Mouse (Mus musculus) embryonic fibroblast, embryonic 13.5 days (primary cell): ENCODE measurements around the gene B3gnt3. TPM values are rescaled to one million over a fixed set of nuclear protein-coding genes. Genes with fewer than 3 reads are reported as not detected.
"Not testable (repeated sequence)": the region's sequence is repeated elsewhere in the genome, so short reads cannot be mapped to it uniquely, and the experiment has no call there.

Source experiments
- H3K27ac ChIP-seq: 2 replicates; pipeline ENCODE4 v1.5.1; 2012; ENCODE audit warnings: low read length, control low read depth, inconsistent platforms; ENCODE audit not compliant: insufficient read depth
- H3K4me1 ChIP-seq: 2 replicates; pipeline ENCODE4 v1.6.1; 2011; ENCODE audit warnings: low read length; ENCODE audit not compliant: control insufficient read depth, insufficient read depth
- H3K4me3 ChIP-seq: 2 replicates; pipeline ENCODE4 v1.5.1; 2011; ENCODE audit warnings: mild to moderate bottlenecking, control low read depth, low read length; ENCODE audit not compliant: insufficient read depth
- CTCF ChIP-seq: IDR thresholded peaks from 2 replicates; pipeline ENCODE4 v1.5.1; 2011; ENCODE audit warnings: mild to moderate bottlenecking, control low read depth, low read length, moderate library complexity, borderline replicate concordance; ENCODE audit not compliant: insufficient read depth
- POLR2A ChIP-seq: IDR thresholded peaks from 2 replicates; pipeline ENCODE4 v1.6.1; 2011; ENCODE audit warnings: low read depth, mild to moderate bottlenecking, control low read depth, low read length, moderate library complexity
- polyA plus RNA-seq: library from polyadenylated mRNA; stranded (reverse); fragments of >200 nt; gene quantifications from 2 replicates; pipeline ENCODE4 v1.2.4, GENCODE M21; 2011; ENCODE audit warnings: low read depth; ENCODE audit not compliant: missing spikeins, insufficient read length

Gene B3gnt3
- polyA plus RNA-seq, 1 experiment = 0.67 TPM

DNA sequence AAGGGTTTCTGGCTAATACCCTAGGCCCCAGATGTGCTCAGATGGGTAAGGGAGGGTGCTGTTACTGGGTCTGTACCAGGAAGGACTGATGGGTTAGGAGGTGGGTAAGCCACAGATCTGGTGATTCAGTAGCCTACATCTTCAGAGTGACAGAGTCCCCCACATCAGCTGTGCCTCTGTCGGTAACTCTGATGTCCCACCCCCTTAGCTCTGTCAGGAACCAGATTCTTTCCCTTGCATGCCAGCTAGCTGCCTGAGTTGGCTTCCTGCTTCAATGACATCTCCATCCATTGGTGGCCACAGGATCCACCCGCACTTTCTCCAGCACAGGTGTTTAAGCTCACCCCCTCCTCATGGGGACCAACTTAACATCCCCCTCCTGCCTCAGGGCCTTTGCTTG, 10.0 kb upstream of the B3gnt3 start:
- no peak overlapping the region for H3K27ac ChIP-seq
- no peak overlapping the region for H3K4me3 ChIP-seq
- TF ChIP-seq CTCF = no peak
- no peak for TF ChIP-seq POLR2A
- no peaks in the 10 kb centered on the region for H3K4me1 ChIP-seq

DNA sequence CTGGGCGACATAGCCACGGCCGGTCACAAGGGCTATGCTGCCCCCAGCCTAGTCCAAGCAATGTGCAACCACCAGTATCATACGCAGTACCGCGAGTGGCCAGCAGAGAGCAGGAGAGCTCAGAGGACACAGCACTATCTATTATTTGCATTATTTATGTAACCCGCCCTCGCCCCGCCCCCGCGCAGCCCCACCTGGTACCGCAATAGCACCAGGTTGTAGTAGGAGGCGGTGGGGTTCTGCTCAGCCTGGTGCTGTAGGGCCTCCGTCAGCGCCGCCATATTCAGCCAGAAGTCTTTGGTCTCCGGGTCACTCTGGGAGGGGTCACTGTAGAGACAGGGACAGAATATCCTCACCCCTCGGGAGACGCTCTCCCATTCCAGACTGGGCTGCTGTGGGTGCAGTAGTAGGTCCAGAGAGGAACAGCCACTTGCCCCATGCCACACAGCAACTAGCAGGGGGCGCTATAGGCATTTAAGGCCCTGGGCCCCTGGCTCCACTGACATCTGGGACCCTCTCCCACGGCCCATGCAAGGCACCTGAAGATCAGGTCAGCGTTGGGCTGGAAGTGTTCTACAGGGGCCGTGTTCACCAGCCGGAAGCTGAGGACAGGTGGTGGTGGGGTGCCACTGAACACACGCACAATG, 8.3 kb upstream of the B3gnt3 start:
- TF ChIP-seq CTCF (peak; percentile 92; the same call in 1 of the 2 replicates), POLR2A (no peak)
- Histone ChIP-seq H3K4me3 (no peak overlapping the region), H3K27ac (no peak overlapping the region), H3K4me1 (no peaks in the 10 kb centered on the region)

DNA sequence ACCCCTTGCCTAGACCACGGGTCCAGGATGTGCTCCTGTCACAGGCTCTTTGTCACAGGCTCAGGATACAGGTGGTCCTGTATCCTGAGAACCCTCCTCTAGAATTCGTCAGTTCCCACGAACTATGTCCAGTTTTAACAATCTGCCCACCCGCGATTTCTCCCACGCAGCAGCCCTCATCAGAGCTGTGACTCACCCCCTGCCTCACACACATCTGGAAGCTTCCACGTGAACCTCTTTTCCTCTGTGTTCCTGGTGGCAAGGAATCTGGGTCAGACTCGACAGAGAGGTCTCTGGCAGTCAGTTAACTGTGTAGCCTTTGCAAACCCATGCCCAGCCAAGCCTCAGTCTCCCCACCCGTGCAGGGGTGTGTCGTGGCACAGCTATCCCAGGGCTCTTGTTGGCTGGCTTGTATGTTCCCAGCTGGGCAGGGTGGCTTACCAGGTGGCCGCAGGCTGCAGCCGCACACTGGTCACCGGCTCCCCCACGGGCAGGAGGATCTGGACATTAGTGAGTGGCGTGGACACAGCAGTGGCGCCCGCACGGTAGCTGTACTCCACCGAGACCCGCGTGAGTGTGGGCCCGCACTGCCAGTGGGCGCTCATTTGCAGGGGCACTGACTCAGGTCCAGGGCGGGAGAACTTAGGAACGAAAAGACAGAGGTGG, 7.7 kb upstream of the B3gnt3 start:
- Histone ChIP-seq H3K4me1 (no peaks in the 10 kb centered on the region), H3K27ac (no peak overlapping the region), H3K4me3 (no peak overlapping the region)
- TF ChIP-seq CTCF (no peak), POLR2A (no peak)

DNA sequence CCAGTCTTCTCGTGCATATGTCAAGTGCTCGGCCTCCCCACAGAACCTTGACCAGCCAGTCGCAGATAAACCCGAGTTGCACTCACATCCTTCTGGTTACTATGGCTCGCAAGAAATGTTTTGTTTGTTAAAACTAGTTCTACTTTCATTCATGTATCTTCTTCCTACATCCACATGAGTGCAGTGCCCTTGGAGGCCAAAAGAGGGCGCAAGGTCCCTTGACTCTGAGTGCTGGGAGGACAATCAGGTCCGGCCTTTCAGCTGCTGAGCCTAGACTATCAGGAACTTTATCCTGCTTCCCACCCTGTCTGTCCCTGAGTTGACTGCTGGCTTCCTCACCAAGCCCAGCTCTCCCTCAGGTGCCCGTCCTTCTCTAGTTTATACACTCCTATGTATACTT, 6.3 kb upstream of the B3gnt3 start:
- H3K27ac ChIP-seq = no peak overlapping the region
- peak; percentile 57; the same call in 1 of the 2 replicates for TF ChIP-seq CTCF
- no peak for TF ChIP-seq POLR2A
- no peak overlapping the region for H3K4me3 ChIP-seq
- H3K4me1 ChIP-seq = no peaks in the 10 kb centered on the region

DNA sequence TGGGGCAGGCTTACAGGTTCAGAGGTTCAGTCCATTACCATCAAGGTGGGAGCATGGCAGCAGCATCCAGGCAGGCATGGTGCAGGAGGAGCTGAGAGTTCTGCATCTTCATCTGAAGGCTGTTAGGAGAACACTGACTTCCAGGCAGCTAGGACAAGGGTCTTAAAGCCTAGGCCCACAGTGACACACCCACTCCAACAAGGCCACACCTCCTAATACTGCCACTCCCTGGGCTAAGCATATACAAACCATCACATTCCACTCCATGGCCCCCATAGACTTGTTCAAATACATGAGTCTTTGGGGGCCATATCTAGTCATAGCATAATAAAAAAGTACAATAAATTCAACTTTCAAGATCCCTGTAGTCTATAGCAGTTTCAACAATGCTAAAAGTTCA, 1.8 kb upstream of the B3gnt3 start:
- H3K27ac ChIP-seq, H3K4me1 ChIP-seq, H3K4me3 ChIP-seq: not testable (repeated sequence)

DNA sequence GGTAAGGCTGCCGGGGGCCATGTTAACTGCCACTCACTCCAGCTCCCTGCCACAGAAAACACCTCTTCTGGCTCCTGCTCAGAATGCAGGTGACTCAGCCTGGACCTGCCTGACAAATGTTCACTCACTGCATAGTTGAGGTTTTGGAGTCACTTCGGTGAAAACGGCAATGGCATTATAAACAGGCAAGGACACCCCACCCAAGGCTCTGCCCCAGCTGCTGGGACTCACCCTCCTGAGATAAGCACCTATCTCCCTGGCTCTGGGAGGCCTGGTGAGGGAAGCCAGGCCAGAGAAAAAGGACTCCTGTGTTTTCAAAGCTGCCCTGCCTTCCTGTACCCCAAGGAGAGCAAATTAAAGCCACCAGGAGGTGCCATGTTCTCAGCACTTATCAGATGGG, 1.3 kb upstream of the B3gnt3 start:
- H3K4me1 ChIP-seq = no peaks in the 10 kb centered on the region
- TF ChIP-seq CTCF = no peak
- no peak for TF ChIP-seq POLR2A
- H3K4me3 ChIP-seq = no peak overlapping the region
- H3K27ac ChIP-seq = no peak overlapping the region

DNA sequence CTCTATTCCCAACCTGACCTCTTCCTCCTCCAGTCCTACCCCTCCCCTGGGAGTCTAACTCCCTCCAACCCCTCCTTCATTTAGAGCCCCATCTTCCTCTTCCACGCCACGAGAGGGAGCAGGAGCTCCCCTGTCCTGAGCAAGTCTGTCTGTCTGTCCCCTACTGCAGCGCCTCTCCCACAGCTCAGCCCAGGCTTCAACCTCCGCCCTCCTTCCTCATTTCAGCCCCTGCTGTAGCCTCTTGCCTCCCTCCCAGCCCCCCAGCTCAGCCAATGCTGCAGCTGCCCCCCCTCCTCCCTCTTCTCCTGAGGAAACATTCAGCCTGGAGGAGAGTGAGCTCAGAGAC, 471 bp upstream of the B3gnt3 start:
- no peak overlapping the region for H3K4me3 ChIP-seq
- TF ChIP-seq CTCF (no peak), POLR2A (no peak)
- H3K27ac ChIP-seq = no peak overlapping the region
- no peaks in the 10 kb centered on the region for H3K4me1 ChIP-seq

DNA sequence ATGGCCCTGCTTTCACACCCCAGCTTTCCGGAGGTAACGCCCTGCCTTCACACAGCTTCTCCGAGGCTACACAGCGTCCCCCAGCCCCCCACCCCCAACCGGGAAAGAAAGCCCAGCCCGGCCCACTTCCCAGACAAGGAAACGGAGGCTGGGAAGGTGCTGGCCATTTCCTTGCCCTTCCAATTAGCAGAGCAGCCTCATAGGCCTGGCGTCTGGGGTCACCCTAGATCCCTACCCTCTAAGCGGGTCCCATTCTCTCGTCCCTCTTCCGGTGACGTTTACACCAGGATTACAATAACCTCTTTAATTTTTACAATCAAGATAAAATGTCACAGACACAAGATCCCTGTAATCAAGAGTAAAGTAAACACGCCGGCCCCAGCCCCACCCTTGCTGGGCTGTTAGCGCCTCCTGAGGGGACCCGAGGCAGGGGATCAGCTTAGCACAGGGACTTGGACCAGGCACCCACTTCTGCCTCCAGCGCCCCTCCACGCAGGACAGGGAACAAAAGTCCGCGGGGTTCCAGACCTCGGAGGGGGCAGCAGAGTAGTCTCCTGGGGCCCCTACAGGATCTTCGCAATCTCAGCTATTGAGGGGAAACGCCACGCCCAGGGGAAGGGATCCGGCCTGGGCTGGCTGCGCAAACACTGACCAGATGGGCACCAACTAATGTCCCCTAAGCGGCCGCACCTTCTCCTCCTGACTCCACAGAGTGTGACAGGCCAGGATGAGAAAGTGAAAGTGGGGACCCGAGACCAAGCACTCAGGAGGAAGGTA, 908 bp downstream of the B3gnt3 start:
- Histone ChIP-seq H3K4me3 (peak overlapping the region; percentile 28), H3K27ac (no peak overlapping the region), H3K4me1 (no peaks in the 10 kb centered on the region)
- TF ChIP-seq CTCF = no peak
- no peak for TF ChIP-seq POLR2A

DNA sequence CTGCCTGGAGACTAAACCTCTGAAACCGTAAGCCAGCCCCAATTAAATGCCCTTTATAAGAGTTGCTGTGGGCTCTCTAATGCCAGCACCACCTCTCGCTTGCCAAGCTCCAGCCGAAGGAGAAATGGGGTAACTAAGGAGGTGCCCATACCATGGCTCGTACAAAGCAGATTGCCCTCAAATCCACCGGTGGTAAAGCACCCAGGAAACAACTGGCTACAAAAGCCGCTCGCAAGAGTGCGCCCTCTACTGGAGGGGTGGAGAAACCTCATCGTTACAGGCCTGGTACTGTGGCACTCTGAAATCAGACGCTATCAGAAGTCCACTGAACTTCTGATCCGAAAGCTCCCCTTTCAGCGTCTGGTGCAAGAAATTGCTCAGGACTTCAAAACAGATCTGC, 6.1 kb downstream of the B3gnt3 start:
- not testable (repeated sequence) for H3K4me1 ChIP-seq, H3K4me3 ChIP-seq, H3K27ac ChIP-seq
